Mouse (Mus musculus) embryo, embryonic 10.5 days (tissue): ENCODE results near the gene Bckdha.

Source experiments
- DNase-seq: peaks from one replicate; pipeline ENCODE4 v3.0.0-alpha.2; 2015; ENCODE audit warnings: low spot score

Gene Bckdha

DNA sequence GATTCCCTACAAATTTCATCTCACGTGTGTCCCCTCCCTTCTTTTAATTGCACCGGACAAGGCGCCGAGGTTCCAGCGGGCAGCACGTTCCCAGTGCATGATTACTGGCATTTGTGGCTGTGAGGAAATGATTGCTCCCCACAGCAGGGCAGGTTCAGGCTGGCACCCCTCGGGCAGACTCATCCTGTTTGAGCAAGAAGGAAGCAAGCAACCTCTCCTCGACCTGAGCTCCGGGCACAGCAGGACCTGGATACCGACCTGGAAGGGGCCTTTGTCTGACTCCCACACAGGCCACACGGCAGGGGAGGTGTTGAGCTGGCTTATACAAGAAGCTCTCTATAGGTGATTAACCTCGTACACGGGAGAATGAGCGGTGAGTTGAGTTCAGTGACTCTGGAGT, 13.7 kb downstream of the Bckdha start:
- no peak for DNase-seq

DNA sequence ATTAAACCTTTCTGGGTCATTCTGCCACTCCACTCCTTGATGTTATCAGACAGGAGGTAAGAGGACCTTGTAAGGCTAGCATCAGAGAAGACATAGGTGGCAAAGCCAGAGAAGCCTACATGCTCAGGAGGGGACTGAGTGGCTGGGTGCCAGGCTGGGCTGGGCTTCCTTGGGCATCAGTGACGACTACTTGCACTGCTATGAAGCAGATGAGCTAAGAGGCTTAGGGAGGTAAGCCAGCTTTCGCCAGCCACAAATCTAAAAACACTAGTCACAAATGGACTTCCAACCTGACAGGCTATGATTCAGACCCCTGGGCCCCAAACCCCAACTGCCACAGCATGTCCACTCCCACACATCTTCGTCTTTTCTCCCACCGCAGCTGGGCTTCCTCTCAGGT, 14.2 kb downstream of the Bckdha start:
- no peak for DNase-seq

DNA sequence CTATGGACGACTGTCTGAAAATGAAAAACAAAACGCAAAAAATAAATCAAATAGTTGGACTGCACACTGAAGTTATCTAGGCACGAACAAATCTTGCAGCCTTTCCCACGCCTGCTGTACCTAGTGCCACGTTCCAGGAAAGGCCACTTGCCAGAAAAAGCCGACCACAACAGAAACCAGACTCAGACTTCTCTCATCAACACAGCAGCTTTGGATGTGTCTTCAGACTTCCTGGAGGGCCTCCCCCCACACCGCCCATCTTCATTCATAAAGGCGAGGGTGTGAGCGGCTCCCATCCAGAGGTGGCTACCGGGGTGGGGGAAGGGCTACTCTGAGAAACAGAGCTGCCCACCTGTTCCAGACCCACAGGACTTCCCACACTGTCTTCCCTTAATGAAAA, 14.6 kb downstream of the Bckdha start:
- no peak for DNase-seq

DNA sequence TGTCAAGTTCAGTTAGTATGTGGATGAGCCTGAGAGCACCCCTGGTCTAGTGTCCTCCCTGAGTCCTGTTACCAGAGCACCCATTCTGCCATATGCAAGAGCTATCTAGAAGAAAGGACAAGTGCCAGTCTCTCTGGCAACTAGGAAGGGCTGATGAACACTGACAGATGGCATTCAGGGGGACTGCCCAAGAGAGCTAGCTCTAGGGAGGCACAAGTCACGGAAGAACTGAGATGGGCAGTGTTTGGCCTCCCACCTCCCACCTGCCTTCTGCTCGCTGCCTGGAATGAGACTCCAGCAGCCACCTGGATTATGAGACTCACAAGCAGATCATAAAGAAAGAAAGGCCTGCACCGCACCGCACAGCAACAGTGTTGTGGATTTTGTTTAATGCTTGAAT, 19.0 kb downstream of the Bckdha start:
- no peak for DNase-seq

DNA sequence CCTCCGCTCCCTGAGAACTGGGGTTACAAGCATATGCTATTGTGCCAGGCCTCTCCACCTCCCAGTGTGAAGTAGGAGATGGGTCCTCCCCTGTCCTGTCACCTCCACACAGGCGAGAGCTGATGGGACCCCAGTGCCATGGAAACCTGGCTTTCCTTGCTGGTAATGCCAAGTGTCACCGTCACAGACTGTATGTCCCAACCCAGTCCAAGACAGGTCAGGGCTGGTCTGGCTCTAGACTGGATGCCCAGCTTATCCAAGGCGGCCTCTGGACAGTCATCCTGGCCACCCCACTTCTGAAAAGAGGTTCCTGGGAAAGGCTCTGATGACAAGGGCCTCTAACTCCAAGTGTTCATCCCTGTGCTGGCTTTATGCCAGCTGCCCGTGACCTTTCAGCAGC, 21.7 kb downstream of the Bckdha start:
- no peak for DNase-seq

DNA sequence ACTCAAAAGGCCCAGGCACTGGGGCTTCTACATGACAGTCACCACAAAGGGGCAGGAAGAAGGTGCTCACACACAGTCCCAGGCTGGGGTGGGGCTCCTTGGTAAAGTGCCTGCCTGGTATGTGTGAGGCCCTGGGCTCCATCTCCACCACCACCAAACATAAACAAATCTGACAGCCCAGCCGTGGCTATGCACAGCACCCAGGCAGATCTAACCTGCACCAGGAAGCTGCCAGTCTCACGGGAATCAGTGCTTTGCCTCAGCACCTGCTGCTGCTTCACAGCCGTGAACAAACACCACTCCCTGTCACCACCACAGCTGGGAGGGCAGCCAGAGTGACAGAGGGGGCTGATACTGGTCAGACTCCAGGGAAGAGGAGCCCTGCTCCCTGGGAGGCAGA, 22.4 kb downstream of the Bckdha start:
- no peak for DNase-seq

DNA sequence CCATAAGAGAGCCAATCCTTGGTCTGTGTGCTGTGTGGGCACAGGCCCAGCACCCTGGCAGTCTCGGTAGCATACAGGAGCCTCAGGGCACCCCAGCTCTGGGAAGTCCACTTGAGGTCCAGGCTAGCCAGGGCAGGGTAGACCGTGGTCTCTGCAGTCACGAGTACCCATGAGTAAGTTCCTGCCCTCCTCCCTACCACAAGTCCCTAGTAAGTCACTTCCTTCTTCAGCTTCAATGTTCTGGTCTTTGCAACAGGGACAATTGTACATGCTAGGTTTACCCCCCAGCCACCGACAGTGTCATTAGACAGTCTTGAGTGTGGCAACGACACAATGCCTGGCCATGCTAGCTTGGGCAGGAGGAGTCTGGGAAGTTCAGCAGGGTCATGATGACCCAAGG, 26.1 kb downstream of the Bckdha start:
- DNase-seq: no peak

DNA sequence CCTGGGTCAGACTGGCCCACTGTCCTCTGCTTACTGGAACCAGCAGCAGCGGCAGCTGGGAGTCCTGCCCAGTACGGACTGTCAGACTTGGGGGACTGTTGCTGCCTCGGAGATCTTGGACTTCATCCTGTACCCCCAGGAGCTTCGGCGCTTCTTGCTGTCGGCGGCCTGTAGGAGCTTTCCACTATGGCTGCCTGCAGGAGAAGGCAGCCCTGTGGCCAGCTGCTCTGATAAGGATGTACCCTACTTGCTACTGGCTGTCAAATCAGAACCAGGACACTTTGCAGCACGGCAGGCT, 30.5 kb downstream of the Bckdha start:
- no peak for DNase-seq

DNA sequence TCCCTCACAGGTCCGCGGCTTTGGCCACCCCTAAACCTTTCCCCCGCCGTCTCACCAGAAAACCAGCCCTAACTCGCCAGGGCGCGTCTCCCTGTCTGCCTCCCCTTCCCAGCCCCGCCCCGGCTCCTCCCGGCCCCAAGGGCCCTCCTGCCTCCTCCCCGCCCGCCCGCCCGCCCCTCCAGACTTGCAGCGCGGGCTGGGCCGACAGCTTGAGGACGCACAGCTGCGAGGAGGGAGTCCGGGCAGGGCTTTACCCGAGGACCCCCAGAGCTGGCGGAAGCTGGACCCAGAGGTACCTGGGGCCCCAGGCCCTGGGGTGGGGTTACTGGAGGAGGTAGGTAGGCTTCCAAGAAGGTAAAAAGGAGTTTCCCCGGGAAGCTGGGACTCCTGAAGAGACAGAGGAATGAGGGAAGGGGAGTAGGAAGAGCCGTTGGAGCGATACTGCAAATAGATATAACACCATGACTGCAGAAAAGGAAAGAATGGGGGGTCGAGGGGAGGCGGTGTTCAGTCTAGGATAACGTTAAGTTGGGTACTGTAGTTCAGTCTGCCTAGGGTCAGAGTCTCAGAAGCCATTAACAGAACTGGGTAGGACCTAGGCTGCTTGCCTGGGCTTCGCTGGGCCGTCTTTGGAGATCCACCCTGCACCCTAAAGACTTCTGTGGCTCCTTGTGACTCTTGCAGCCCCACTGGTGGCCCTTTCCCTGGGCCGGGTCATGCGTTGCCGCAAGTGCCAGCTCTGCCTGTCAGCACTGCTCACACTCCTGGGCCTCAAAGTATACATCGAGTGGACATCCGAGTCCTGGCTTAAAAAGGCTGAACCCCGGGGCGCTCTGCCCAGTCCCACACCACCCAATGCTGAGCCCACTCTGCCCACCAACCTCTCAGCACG, 31.1 kb downstream of the Bckdha start:
- peak; percentile 59 for DNase-seq

DNA sequence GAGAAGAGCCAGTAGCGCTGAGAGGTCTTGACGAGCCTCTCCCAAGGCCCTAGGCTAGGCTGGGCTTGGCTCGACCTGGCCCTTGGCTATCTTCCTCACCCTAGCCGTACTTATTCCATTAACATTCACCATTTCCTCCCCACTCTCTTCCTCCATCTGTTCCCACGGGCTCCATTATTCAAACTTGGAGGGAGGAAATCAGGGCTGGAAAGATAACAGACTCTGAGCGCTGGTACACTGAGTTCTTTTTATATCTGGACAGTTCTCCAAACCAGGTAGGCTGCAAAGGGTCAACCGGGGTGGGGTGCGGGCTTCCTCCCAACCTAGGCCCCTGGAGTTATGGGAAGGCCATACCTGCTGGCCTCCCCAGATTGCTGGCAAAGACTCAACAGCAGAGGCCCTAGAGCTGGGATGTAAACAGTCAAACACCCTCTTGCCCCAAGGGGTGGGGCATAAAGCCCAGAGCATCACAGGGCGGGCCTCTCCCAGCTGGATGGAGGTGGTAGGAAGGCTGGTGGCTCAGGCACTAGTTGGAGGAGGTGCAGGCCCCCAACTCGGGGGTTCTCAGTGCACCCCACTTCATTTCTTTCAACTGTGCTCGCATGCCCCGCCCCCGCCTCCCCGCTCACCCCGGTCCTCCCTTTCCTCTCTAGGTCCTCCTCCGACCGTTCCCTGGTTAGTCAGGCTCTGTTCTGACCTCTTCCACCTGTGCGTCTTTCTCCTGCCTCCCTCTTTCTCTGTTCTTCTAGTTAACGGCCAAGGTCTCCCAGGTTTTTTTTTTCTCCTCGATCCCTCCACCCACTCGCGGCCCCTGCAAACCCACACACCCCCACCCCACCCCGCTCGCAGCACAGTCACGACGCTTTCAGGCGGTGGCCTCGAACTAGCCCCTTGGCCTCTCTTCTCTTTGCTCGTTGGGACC, 32.0 kb downstream of the Bckdha start, which contains the start of gene B3gnt8:
Gene B3gnt8 (plus strand): TSS at position 146 of the 922 bp plus-strand sequence.
- DNase-seq: peak; percentile 8

DNA sequence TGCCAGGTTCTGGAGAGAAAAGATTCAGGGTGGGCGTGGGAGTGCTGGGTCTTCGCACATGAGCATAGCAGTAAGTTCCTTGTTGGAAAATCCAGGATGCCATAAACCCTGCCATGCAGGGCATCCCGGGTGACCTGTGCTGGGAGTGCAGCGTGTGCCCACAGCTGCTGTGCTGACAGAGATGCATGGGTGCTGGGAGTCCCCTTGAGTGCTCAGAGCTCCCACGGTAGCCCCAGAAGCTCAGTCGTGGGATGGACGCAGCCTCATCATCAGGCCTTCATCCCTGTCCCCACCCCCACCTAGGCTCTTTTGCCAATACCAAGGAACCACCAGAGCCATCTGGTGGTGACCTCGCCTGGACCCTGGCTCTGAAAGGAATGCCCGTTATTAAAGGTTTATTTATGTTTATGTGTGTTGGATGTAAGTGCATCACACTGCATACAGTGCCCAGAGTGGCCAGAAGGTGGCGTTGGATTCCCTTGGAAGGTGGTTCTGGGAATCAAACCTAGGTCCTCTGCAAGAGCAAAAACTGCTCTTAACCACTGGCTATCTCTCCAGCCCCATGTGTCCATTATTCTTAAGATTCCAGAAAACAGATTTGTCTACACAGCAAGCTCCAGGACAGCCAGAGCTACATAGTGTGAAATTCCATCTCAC, 33.1 kb downstream of the Bckdha start:
- DNase-seq: peak; percentile 34

DNA sequence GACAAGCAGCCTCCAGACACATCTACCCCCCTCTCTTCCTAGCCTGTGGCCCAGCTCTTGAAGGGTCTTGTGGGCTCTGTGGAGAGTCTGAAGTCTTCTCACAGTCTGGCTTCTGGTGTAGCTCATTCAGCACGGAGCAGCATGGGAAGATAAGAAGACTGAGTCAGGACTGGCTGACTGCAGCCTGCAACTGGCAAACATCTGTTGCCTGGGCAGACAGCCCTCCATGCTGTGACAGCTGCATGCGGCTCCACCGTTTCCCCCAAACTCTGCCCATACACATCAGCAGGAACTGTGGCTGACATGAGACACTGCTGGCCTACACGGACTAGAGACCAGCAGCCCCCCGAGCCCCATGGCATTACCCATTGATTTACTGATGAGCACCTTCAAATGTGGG, 33.9 kb downstream of the Bckdha start:
- DNase-seq: no peak

DNA sequence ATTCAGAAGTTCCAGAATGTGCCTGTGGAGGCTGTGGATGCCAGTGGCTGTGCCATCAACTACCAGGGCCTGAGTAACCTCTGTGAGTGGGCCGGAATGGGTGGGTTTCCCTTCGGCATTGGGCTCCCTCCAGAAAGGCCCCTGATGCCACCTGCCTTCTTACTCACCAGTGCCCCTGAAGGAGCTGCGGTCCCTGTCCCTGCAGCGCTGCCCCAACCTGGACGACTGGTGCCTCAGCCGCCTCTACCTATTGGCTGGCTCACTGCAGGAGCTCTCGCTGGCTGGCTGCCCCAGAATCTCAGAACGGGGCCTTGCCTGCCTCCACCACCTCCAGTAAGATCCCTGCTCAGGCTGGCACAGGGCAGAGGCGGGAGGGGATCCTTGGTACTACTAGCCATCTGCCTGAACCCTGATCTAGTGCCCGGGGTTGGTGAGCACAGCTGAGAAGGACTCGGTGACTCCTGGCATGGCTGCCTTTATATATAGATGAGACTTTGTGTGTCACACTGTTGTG, 34.9 kb downstream of the Bckdha start:
- DNase-seq: no peak

DNA sequence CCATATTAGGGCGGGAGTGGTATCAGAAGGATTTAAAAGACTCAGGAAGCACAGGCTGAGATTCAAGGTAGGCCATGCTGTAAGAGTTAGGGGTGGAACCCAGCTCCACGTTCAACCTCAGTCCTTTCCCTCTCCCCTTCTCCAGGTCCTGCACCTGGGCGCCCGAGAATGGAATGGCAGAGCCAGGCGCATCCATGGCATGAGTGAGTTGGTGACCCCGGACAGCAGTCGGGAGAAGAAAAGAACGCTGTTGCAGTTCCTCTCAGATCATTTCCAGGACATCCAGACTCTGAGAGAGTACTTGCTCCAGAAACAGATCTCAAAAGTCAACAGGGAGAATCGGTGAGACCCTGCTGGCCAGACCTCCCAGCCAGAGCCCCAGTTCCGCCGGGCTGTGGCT, 38.0 kb downstream of the Bckdha start:
- DNase-seq: no peak

DNA sequence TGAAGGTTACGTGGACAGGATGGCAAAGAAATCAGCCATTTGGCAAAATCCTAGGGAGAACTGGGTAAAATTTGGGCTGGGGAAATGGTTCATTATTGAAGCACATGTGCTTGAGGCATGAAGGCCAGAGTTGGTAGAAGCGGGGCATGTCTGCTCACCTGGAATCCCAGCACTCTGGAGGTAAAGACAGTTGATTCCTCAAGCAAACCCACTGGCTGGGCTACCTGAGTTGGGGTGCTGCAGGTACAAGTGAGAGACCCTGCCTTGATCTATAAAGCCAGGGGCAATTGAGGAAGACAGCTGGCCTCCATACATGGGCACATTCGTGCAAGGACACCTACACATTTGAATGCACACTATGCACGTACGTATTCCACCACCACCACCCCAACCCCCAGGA, 38.7 kb downstream of the Bckdha start:
- no peak for DNase-seq

DNA sequence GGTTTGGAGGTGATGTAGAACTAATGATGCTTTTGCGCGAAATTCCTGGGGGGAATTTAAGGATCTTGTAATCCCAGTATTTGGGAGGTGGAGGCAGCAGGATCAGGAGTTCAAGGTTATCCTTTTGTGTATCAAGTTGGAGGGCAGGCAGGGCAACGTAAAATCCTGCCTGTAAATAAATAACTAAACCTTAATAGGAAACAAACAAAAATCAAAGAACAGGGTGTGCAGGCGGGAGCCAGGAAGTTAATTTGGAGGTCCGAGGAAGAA, 39.1 kb downstream of the Bckdha start:
- no peak for DNase-seq

DNA sequence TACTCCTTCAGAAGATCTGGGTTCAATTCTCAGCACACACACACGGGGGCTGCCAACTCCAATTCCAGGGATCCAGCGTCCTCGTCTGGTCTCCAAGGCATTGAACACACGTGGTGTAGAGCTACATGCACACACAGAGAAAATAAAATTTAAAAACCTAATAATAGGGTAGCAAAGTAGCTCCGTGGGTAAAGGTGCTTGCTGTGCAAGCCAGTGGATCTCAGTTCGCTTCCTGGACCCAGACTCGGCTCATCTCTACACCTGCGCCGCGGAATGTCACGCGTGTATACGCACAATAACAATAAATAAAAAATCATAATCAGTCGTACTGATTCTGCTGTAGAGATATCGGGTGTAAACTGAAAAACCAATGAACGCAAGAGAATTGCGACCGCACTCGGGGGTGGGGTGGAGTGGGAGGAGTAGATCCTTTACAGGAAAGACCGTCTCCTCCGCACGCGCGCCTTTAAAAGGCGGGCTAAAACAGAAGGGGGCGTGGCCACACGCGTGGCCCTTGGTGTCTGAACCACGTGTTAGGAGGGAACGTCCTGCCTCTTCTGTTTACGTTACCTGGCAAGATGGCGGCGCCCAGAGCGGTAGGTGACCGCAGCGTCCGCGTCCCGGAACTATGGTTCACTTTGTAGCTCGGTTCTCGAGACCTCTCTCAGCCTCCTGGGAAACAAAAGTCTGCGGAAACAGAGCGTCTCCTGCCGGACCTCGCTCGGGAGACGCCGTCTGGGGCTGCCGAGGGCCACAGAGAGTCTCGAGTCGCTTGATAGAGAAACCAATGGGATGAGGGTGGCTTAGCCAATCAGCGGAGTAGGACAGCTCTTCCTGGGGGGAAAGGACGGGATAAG, 39.7 kb downstream of the Bckdha start, which contains the start of gene Dmac2:
Gene Dmac2 (plus strand): TSS at position 550 of the 857 bp plus-strand sequence.
- DNase-seq: peak; percentile 96

DNA sequence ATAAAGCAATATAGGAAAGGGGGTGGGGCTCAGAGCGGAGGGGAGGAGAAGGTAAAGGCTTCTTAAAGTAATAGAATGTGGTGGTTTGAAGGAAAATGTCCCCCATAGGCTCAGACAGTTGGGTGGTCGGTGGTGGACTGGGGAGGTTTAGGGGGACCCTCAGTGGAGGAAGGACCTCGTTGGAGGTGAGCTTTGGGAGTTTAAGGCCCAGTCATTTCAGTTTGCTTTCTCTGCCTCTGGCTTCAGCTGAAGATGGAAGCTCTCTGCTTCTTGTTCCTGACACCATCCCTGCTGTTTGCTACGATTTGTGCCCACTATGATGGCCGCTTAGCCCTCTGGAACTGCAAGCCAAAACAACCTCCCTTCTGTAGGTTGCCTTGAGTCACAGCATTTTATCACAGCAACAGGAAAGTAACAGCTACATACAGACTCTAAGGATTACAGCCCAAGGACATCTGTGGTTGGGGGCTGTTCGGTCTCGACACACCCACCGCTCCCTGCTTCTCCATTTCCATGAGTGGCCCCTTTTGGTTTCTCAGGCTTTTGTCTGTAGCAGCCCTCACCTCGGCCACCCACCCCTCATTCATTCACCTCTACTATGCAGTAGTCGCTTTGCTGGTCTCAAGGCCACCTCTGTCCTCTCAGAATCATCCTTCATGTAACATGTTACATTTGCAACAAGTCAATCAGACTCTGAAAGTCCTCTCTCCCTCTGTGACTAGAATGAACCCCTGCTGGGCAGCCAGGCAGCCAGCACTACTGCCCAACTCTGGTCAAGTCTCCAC, 41.2 kb downstream of the Bckdha start:
- DNase-seq: no peak

DNA sequence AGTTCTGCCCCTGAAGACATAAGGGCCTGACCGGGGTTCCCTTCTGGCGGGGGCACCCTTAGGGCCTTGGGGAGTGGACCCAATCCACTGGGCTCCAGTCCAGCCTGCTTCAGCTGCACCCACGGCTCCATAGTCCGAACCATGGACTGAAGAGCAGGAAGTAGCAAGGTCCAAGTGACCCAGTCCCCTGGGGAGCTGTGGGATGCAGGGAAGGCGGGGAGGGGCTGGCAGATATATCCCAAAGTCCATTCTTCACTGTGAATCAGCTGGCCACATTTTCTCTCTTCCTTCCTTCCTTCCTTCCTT, 43.1 kb downstream of the Bckdha start, which contains the start of gene Erich4:
Gene Erich4 (minus strand): TSS at position 187 of the 306 bp plus-strand sequence.
- DNase-seq: no peak

DNA sequence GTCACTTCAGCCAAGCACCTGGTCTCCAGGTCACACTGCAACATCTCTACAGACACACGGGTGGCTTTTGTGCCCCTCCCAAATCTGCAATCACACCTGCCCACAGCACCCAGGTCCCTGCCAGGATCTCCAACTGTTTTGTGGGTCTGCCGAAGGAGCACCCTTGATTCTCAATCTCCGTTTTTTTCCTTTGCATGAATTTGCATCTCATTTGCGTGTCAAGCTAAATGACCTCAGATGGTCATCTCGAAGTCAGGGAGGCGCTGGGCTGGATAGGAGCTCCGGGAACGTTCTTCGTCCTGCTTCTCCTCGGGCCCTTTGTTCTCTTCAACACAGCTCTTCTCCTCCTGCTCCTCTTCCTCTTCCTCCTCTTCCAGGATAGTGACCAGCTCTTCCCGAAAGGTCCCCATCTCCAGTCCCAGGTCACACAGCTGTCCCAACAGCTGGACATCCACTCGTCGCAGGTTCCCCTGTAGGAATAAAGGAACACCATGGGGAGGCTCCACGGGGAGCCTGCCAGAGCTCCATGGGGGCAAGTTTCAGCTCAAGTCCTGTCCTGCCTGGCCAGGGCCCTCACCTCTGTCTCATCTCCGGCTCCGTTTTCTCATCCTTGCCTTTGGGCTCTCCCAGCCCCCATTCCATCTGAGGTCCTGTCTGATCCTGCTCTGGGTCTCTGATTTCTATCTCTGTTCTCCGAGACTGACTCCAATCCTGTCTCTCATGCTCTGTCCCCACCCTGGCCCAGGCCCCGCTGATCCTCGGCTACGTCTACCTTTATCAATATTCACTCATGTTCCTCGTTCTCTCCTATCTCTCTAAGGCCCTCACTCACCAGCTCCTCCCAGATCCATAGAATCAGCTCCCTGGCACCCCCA, 43.7 kb downstream of the Bckdha start:
- no peak for DNase-seq
